Mouse (Mus musculus) CH12.LX (cell line): ENCODE measurements at regions not wholly inside any gene's neighbourhood (a gene's known extent, or its start where the extent isn't known, plus 50 kb on each side); places are given as distances from the start of the nearest gene placed in this dataset.

ENCODE experiments used
- DNase-seq: peaks from one replicate; pipeline ENCODE4 v3.0.0-alpha.2; 2013; ENCODE audit errors: extremely low read depth
- H3K27ac ChIP-seq: 2 replicates; pipeline ENCODE4 v1.5.1; 2012; ENCODE audit warnings: low read depth, mild to moderate bottlenecking, control low read depth, moderate library complexity; ENCODE audit not compliant: insufficient read depth
- H3K27me3 ChIP-seq: replicated peaks from 2 replicates; pipeline ENCODE3; 2012; ENCODE audit warnings: inconsistent platforms
- H3K36me3 ChIP-seq, 2 experiments: replicated peaks in 1 of 2; 2 replicates each; pipeline versions ENCODE3 to v1.6.1; 2012; ENCODE audit warnings: inconsistent platforms in 1 of 2, low read length in 1 of 2, mild to moderate bottlenecking in 1 of 2, mixed read lengths in 1 of 2, moderate library complexity in 1 of 2; ENCODE audit not compliant: control insufficient read depth in 1 of 2, insufficient read depth in 1 of 2
- H3K4me1 ChIP-seq, 2 experiments: 2 replicates each; pipeline ENCODE4 v1.6.1; 2012; ENCODE audit warnings: inconsistent platforms in 1 of 2, moderate library complexity in 1 of 2; ENCODE audit not compliant: insufficient read depth in 2 of 2, control insufficient read depth in 1 of 2
- H3K4me2 ChIP-seq: 2 replicates; pipeline ENCODE4 v1.6.1; 2012; ENCODE audit warnings: low read depth, mild to moderate bottlenecking, control low read depth; ENCODE audit not compliant: poor library complexity, insufficient read depth, severe bottlenecking
- H3K4me3 ChIP-seq, 3 experiments: fragments of 150-350 bp in 1 of 3; sonication (generic) in 1 of 3; replicated peaks in 1 of 3; 2 replicates each; pipeline versions ENCODE3 to v1.5.1; 2011 to 2012; ENCODE audit warnings: low read depth in 2 of 3, low read length in 2 of 3, mild to moderate bottlenecking in 2 of 3, moderate library complexity in 2 of 3, control low read depth in 1 of 3, improper control_type of control experiment in 1 of 3, inconsistent platforms in 1 of 3, mixed read lengths in 1 of 3; ENCODE audit not compliant: poor library complexity in 1 of 3
- H3K79me2 ChIP-seq: replicated peaks from 2 replicates; pipeline ENCODE4 v1.6.1; 2012; ENCODE audit warnings: mild to moderate bottlenecking, moderate library complexity; ENCODE audit not compliant: control insufficient read depth, poor library complexity, insufficient read depth, severe bottlenecking; ENCODE audit errors: extremely low read depth
- H3K9ac ChIP-seq: 2 replicates; pipeline ENCODE4 v1.6.1; 2012; ENCODE audit warnings: low read depth, mild to moderate bottlenecking, control low read depth, moderate library complexity; ENCODE audit not compliant: insufficient read depth
- H3K9me3 ChIP-seq: replicated peaks from 2 replicates; pipeline ENCODE3; 2012; ENCODE audit warnings: low read length, inconsistent platforms, mixed read lengths
- BHLHE40 ChIP-seq: IDR thresholded peaks from 2 replicates; pipeline ENCODE4 v1.6.1; 2011; ENCODE audit warnings: mild to moderate bottlenecking, low read depth, low read length, improper control_type of control experiment
- CTCF ChIP-seq, 2 experiments: IDR thresholded peaks in 1 of 2; conservative IDR thresholded peaks in 1 of 2; 2 replicates each; pipeline ENCODE4 v1.5.1; 2011 to 2012; ENCODE audit warnings: low read depth in 2 of 2, low read length in 2 of 2, improper control_type of control experiment in 1 of 2, inconsistent platforms in 1 of 2, mild to moderate bottlenecking in 1 of 2, moderate library complexity in 1 of 2
- E2F4 ChIP-seq: IDR thresholded peaks from 2 replicates; pipeline ENCODE4 v1.6.1; 2011; ENCODE audit warnings: low read depth, low read length, improper control_type of control experiment; ENCODE audit not compliant: insufficient replicate concordance
- ELF1 ChIP-seq: IDR thresholded peaks from 2 replicates; pipeline ENCODE4 v1.6.1; 2014; ENCODE audit warnings: low read depth, mild to moderate bottlenecking, inconsistent platforms, low read length, improper control_type of control experiment
- EP300 ChIP-seq: IDR thresholded peaks from 2 replicates; pipeline ENCODE4 v1.6.1; 2011; ENCODE audit warnings: low read length, improper control_type of control experiment
- IRF4 ChIP-seq: IDR thresholded peaks from 2 replicates; pipeline ENCODE4 v1.6.1; 2014; ENCODE audit warnings: low read depth, mild to moderate bottlenecking, inconsistent platforms, low read length, improper control_type of control experiment
- JUN ChIP-seq: IDR thresholded peaks from 2 replicates; pipeline ENCODE4 v1.6.1; 2011; ENCODE audit warnings: low read depth, mild to moderate bottlenecking, low read length, improper control_type of control experiment, moderate library complexity; ENCODE audit not compliant: insufficient read depth
- JUND ChIP-seq: conservative IDR thresholded peaks from 2 replicates; pipeline ENCODE4 v1.6.1; 2011; ENCODE audit warnings: low read depth, low read length, improper control_type of control experiment
- MAX ChIP-seq: IDR thresholded peaks from 2 replicates; pipeline ENCODE4 v1.6.1; 2011; ENCODE audit warnings: low read length, improper control_type of control experiment
- MAZ ChIP-seq: IDR thresholded peaks from 2 replicates; pipeline ENCODE4 v1.6.1; 2012; ENCODE audit warnings: low read depth, mild to moderate bottlenecking, inconsistent platforms, low read length, improper control_type of control experiment, moderate library complexity
- MXI1 ChIP-seq: IDR thresholded peaks from 2 replicates; pipeline ENCODE4 v1.6.1; 2011; ENCODE audit warnings: mild to moderate bottlenecking, low read depth, low read length, improper control_type of control experiment
- MYC ChIP-seq: IDR thresholded peaks from 2 replicates; pipeline ENCODE4 v1.6.1; 2011; ENCODE audit warnings: low read depth, mild to moderate bottlenecking, improper control_type of control experiment, low read length
- PAX5 ChIP-seq: IDR thresholded peaks from 2 replicates; pipeline ENCODE4 v1.6.1; 2012; ENCODE audit warnings: low read length, inconsistent platforms, mixed read lengths
- POLR2A ChIP-seq: IDR thresholded peaks from 2 replicates; pipeline ENCODE4 v1.6.1; 2011; ENCODE audit warnings: low read depth, mild to moderate bottlenecking, improper control_type of control experiment, low read length
- RAD21 ChIP-seq: IDR thresholded peaks from 2 replicates; pipeline ENCODE4 v1.6.1; 2011; ENCODE audit warnings: low read depth, mild to moderate bottlenecking, low read length, improper control_type of control experiment, moderate library complexity
- RCOR1 ChIP-seq: conservative IDR thresholded peaks from 2 replicates; pipeline ENCODE4 v1.6.1; 2012; ENCODE audit warnings: low read depth, mild to moderate bottlenecking, inconsistent platforms, low read length, improper control_type of control experiment
- SMC3 ChIP-seq: IDR thresholded peaks from 2 replicates; pipeline ENCODE4 v1.6.1; 2011; ENCODE audit warnings: low read depth, low read length, improper control_type of control experiment
- TBP ChIP-seq: conservative IDR thresholded peaks from 2 replicates; pipeline ENCODE4 v1.6.1; 2011; ENCODE audit warnings: low read depth, low read length, improper control_type of control experiment
- TCF12 ChIP-seq: IDR thresholded peaks from 2 replicates; pipeline ENCODE4 v1.6.1; 2014; ENCODE audit warnings: low read depth, mild to moderate bottlenecking, inconsistent platforms, low read length, improper control_type of control experiment
- UBTF ChIP-seq: IDR thresholded peaks from 2 replicates; pipeline ENCODE4 v1.6.1; 2012; ENCODE audit warnings: low read depth, mild to moderate bottlenecking, inconsistent platforms, low read length, improper control_type of control experiment, moderate library complexity
- USF1 ChIP-seq: IDR thresholded peaks from 2 replicates; pipeline ENCODE4 v1.6.1; 2014; ENCODE audit warnings: low read depth, mild to moderate bottlenecking, inconsistent platforms, low read length, improper control_type of control experiment
- ZC3H11A ChIP-seq: IDR thresholded peaks from 2 replicates; pipeline ENCODE4 v1.6.1; 2012; ENCODE audit warnings: low read depth, mild to moderate bottlenecking, inconsistent platforms, low read length, improper control_type of control experiment
- ZKSCAN1 ChIP-seq: IDR thresholded peaks from 2 replicates; pipeline ENCODE4 v1.6.1; 2012; ENCODE audit warnings: low read depth, inconsistent platforms, low read length, improper control_type of control experiment, borderline replicate concordance
- ZMIZ1 ChIP-seq: IDR thresholded peaks from 2 replicates; pipeline ENCODE4 v1.6.1; 2012; ENCODE audit warnings: low read depth, mild to moderate bottlenecking, inconsistent platforms, low read length, improper control_type of control experiment
- ZNF384 ChIP-seq: IDR thresholded peaks from 2 replicates; pipeline ENCODE4 v1.6.1; 2012; ENCODE audit warnings: low read depth, low read length, improper control_type of control experiment, inconsistent platforms
- dilution Hi-C: fragments of 300-500 bp; cut with MboI; formaldehyde crosslinking; loops from 2 replicates; pipeline ENCODE4 v1.14.3; 2020; ENCODE audit warnings: low sequenced_read_pairs; ENCODE audit not compliant: extremely low pct_unique_long_range_greater_than_20kb, extremely low pct_ligation_motif_present
- in situ Hi-C: fragments of 300-500 bp; cut with MboI; formaldehyde crosslinking; loops from 3 replicates; pipeline ENCODE4 v1.14.3; 2019; ENCODE audit warnings: low sequenced_read_pairs, low pct_ligation_motif_present, low pct_unique_long_range_greater_than_20kb, mixed read lengths

GRCm38 (mm10) chr10:54601993-54602392, 525.6 kb upstream of the Man1a start:
- Histone ChIP-seq H3K79me2 (no peaks in the 10 kb centered on the region), H3K9me3 (no peaks in the 10 kb centered on the region), H3K4me1 (no peaks in the 10 kb centered on the region), H3K4me3 (no peak overlapping the region), H3K36me3 (no peaks in the 10 kb centered on the region), H3K4me2 (no peak overlapping the region), H3K27ac (no peak overlapping the region)
- DNase-seq: no peak
- in situ Hi-C loops: no loop called here
- no peak for TF ChIP-seq USF1
- no peak for TF ChIP-seq JUND
- TF ChIP-seq RAD21: no peak
- no peak for TF ChIP-seq UBTF
- TF ChIP-seq ZKSCAN1: no peak
- TF ChIP-seq RCOR1: no peak
- TF ChIP-seq CTCF (conservative IDR thresholded peaks at IDR 0.05 in 1 of 2, IDR thresholded peaks at IDR 0.05 in 1 of 2; ENCODE audit: low read depth in 2 of 2, low read length in 2 of 2): no peak
- no peak for TF ChIP-seq E2F4
- TF ChIP-seq, all 38 proteins: peak for 0
- no peaks in the 10 kb centered on the region for H3K27me3 ChIP-seq
- H3K9ac ChIP-seq: no peak overlapping the region
- dilution Hi-C loops: no loop called here

- TF ChIP-seq IRF4 (no peak), RCOR1 (no peak), MYC (no peak), ELF1 (no peak), MAX (no peak), MXI1 (no peak), BHLHE40 (no peak)
- H3K4me3 ChIP-seq: no peak overlapping the region
- H3K4me1 ChIP-seq: 0 out of 4 replicates have a peak, but pooled peaks cover 0 to 2% of the 10 kb centered on the region in 2 experiments
- H3K36me3 ChIP-seq: no peaks in the 10 kb centered on the region
- no peak for DNase-seq
- no peaks in the 10 kb centered on the region for H3K79me2 ChIP-seq
- no peak overlapping the region for H3K9ac ChIP-seq
- dilution Hi-C loops: no loop called here
- no peak overlapping the region for H3K27ac ChIP-seq
- no peak overlapping the region for H3K4me2 ChIP-seq
- in situ Hi-C loops: no loop called here
- no peaks in the 10 kb centered on the region for H3K9me3 ChIP-seq
- H3K27me3 ChIP-seq: no peaks in the 10 kb centered on the region
Measured at GRCm38 (mm10) chr10:54595072-54595471, 518.7 kb upstream of the Man1a start.

- Histone ChIP-seq H3K9me3 (no peaks in the 10 kb centered on the region), H3K4me3 (no peak overlapping the region), H3K9ac (no peak overlapping the region), H3K27me3 (no peaks in the 10 kb centered on the region), H3K27ac (no peak overlapping the region), H3K4me2 (peak overlapping the region; percentile 67; the same call in 1 of the 2 replicates), H3K4me1 (no peaks in the 10 kb centered on the region), H3K79me2 (no peaks in the 10 kb centered on the region), H3K36me3 (no peaks in the 10 kb centered on the region)
- in situ Hi-C loops (no loop called here), dilution Hi-C loops (no loop called here)
- no peak for TF ChIP-seq POLR2A
- no peak for TF ChIP-seq ZNF384
- no peak for TF ChIP-seq UBTF
- no peak for TF ChIP-seq E2F4
- TF ChIP-seq JUN: no peak
- no peak for TF ChIP-seq JUND
- TF ChIP-seq TBP: no peak
- TF ChIP-seq MAX: no peak
- no peak for TF ChIP-seq USF1
- TF ChIP-seq MAZ: no peak
- TF ChIP-seq EP300: no peak
- peak; percentile 86 for TF ChIP-seq RAD21
- peak; percentile 46 to 76 for TF ChIP-seq CTCF (conservative IDR thresholded peaks at IDR 0.05 in 1 of 2, IDR thresholded peaks at IDR 0.05 in 1 of 2; ENCODE audit: low read depth in 2 of 2, low read length in 2 of 2)
- TF ChIP-seq PAX5: no peak
- peak; percentile 56 for TF ChIP-seq SMC3
- no peak for TF ChIP-seq ZMIZ1
- no peak for TF ChIP-seq ZC3H11A
- TF ChIP-seq TCF12: no peak
- no peak for TF ChIP-seq MYC
- no peak for TF ChIP-seq RCOR1
- DNase-seq: peak; percentile 35
Measured at GRCm38 (mm10) chr10:54558636-54559035, 482.2 kb upstream of the Man1a start.
